Mouse (Mus musculus): ENCODE data around the gene H2al1e.
"Not testable (repeated sequence)": the region's sequence is repeated elsewhere in the genome, so short reads cannot be mapped to it uniquely, and the experiment has no call there.

The H2al1e gene

DNA sequence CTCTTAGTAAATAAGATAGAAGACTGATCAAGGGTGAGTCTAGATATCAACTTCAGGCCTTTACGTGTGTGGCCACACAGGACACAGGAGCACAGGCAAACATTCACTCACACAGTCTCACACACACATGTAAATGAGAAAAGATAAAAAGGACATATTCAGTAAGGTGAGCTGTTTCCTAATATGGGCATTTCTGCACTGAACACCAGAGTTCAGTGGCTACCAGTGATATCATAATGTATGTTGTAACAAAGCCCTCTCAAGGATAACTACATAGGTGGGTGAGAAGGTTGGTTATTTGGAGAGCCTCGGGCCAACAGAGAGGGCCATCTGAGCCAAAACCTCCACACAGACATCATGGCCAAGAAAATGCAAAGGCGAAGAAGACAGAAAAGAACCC is at the start of gene H2al1e:
H2al1e (plus strand) TSS at position 301 of the 400 bp plus-strand sequence.
- not testable (repeated sequence) for DNase-seq (ENCODE audit: low spot score in 2 of 2)

DNA sequence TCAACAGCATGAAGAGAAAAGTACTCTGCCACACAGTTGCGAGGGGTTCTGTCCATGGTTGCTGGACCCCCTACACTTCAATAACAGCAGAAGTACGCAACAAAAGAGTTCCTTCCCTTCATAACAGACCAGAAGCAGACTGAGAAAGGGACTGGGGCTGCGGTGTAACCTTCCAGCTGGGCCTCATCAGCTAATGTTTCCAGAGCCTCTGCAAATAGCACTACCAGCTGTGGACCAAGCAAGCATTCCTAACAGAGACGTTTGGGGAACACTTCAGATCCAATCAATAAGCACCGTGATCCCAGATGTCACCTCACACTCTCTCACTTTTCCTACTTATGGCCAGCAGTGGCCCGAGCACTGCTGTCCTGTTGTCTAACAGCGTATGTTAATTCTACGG is 46.8 kb upstream of the H2al1e start:
- no peak for DNase-seq (ENCODE audit: low spot score in 2 of 2)

DNA sequence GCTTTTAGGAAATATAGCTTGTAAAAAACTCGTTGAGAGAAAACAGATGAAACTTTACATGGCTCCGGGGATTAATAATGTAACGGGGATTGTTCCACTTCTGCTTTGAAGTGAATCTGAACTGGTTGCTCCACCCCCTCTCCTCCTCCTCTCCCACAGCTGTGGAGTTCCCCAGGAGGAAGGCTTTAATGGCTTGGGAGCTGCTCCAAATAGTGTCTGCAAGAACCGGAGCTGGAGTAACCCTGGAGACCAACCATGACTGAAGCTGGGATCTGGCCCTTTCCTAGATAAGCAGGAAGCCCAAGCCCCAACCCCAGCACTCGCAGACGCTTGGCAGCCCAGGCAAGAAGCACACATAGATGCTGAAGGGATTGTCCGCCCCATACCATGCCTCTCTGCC is 43.9 kb upstream of the H2al1e start:
- DNase-seq (ENCODE audit: low spot score in 2 of 2), result no peak

DNA sequence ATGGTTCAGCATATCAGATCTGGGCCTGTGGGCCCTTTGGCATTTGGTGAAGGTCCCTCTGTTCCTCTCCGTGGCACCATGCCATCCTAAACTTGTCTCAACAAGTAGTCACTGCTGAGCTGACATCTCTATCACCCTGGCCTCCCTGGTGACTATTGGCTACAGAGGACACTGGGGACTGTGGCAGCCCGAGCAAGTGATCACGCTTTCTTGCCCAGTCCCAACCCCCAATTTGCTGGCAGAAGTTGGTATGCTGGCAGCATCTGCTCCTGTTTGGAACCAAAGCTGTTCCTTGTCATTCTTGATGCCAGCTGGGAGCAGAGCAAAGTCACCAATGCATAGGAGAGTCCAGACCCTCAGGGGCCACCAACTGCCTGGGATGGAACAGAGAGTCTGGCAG is 42.7 kb upstream of the H2al1e start:
- peak in 1 of 2 experiments; percentile 12 for DNase-seq (ENCODE audit: low spot score in 2 of 2)

DNA sequence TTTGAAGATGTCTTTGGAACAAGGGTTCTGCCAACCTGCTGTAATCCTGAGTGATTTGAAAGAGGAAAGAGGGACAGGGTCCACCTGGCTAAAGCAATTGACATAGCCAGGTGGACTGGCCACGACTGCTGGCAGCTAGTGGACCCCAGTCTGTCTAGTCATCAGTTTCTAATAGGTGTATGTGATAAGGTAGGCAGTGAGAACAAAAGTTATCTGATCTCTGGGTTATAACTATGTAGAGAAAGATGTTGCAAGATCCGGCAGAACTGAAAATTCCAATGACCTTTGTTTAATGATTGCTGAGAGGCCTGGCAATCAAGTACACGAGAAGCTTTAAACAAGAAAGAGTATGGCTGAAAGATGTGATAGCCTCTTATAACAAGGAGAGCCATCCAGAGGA is 38.5 kb upstream of the H2al1e start:
- no peak for DNase-seq (ENCODE audit: low spot score in 2 of 2)

DNA sequence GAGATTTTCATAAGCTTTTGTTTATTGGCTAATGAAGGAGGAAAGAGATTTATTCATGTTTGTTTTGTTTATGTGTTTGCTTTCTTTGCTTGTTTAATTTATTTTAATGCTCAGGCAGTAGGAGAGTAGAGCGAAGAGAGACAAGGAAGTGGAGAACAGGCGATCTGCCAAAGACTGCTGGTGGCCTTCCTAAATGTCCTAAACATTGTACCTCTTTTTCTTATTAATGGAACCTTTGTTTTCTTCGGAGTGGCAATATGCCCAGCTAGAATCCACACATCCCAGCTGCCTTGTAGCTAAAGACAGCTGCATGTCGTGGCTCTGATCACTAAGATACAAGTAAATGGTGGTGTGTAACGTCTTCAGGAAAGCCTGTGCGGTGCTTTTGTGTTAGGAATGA is 34.7 kb upstream of the H2al1e start:
- DNase-seq (ENCODE audit: low spot score in 2 of 2), result no peak

DNA sequence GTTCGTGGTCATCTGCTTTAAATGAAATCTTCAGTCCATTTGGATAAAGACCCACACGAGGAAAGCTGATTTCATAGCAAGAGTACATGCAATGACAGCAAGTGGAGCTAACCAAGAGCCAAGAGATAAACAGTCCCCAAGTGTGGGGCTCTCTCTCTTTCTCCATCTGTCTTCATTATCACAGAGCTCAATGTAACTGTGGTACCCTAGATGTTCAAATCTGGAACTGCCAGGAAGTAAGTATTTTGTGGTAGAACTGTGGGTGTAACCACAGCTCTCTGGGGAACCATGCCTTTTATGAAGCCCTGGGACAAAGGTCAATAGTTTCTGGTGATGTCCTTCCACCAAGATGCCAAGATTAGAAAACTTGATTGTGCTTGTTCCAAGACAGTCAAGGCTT is 31.0 kb upstream of the H2al1e start:
- no peak for DNase-seq (ENCODE audit: low spot score in 2 of 2)

DNA sequence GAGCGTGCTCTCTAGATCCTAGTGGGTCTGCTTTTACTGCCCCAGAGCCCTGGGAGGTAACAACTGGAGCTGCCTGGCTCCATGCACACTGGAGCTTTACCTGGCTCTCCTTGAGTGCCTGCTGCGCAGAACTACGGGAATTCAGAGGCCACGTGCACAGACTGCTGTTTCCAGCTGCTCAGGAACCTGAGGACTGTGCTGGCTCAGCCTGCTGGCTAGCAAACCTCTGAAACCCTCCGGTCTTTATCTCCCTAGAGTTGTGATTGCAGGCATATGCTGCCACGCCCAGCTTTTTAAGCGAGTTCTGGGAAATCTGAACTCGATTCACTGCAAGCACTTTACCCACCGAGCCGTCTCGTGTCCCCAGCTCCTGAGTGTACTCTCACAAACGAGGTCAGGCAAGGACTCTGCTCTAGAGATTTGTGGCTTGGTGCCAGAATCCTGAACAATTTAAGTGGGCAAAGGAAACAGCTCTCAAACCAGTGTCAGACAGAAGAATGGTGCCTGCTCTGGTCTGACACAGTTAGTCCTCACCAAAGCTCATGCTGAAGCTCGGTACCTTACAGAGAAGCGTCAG is 23.3 kb upstream of the H2al1e start:
- DNase-seq (ENCODE audit: low spot score in 2 of 2), result no peak

DNA sequence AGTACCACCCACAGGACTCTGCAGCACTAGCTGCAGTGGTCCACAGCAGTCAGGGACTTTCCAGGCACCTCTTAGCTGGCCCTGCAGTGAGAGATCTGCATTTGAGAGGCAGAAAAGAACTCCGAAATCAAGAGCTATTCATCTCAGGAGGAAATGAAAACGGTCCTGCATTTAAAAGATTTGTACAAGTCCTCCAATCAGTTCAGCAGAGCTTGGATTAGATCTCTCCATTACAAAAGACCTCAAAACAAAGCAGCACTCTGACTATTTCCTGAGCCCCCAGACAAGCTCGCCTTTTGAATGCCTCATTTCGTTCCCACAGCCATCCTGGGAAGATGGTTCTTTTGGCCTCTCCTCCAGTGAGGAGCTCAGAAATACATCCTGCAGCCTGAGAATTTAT is 22.5 kb upstream of the H2al1e start:
- no peak for DNase-seq (ENCODE audit: low spot score in 2 of 2)

DNA sequence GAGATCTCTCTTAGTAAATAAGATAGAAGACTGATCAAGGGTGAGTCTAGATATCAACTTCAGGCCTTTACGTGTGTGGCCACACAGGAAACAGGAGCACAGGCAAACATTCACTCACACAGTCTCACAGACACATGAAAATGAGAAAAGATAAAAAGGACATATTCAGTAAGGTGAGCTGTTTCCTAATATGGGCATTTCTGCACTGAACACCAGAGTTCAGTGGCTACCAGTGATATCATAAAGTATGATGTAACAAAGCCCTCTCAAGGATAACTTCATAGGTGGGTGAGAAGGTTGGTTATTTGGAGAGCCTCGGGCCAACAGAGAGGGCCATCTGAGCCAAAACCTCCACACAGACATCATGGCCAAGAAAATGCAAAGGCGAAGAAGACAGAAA is 12.8 kb upstream of the H2al1e start, which contains the start of gene H2al1a:
H2al1a (plus strand) TSS at position 301 of the 400 bp plus-strand sequence.
- not testable (repeated sequence) for DNase-seq (ENCODE audit: low spot score in 2 of 2)

DNA sequence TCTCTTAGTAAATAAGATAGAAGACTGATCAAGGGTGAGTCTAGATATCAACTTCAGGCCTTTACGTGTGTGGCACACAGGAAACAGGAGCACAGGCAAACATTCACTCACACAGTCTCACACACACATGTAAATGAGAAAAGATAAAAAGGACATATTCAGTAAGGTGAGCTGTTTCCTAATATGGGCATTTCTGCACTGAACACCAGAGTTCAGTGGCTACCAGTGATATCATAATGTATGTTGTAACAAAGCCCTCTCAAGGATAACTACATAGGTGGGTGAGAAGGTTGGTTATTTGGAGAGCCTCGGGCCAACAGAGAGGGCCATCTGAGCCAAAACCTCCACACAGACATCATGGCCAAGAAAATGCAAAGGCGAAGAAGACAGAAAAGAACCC is 9.6 kb upstream of the H2al1e start, which contains the start of gene H2al1b:
H2al1b (plus strand) TSS at position 301 of the 400 bp plus-strand sequence.
- not testable (repeated sequence) for DNase-seq (ENCODE audit: low spot score in 2 of 2)

DNA sequence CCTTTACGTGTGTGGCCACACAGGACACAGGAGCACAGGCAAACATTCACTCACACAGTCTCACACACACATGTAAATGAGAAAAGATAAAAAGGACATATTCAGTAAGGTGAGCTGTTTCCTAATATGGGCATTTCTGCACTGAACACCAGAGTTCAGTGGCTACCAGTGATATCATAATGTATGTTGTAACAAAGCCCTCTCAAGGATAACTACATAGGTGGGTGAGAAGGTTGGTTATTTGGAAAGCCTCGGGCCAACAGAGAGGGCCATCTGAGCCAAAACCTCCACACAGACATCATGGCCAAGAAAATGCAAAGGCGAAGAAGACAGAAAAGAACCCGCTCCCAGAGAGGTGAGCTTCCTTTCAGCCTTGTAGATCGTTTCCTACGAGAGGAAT is 6.4 kb upstream of the H2al1e start, which contains the start of gene H2al1c:
H2al1c (plus strand) TSS at position 301 of the 400 bp plus-strand sequence.
- DNase-seq (ENCODE audit: low spot score in 2 of 2), result not testable (repeated sequence)

DNA sequence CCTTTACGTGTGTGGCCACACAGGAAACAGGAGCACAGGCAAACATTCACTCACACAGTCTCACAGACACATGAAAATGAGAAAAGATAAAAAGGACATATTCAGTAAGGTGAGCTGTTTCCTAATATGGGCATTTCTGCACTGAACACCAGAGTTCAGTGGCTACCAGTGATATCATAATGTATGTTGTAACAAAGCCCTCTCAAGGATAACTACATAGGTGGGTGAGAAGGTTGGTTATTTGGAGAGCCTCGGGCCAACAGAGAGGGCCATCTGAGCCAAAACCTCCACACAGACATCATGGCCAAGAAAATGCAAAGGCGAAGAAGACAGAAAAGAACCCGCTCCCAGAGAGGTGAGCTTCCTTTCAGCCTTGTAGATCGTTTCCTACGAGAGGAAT is 3.2 kb upstream of the H2al1e start, which contains the start of gene H2al1d:
H2al1d (plus strand) TSS at position 301 of the 400 bp plus-strand sequence.
- DNase-seq (ENCODE audit: low spot score in 2 of 2), result not testable (repeated sequence)

DNA sequence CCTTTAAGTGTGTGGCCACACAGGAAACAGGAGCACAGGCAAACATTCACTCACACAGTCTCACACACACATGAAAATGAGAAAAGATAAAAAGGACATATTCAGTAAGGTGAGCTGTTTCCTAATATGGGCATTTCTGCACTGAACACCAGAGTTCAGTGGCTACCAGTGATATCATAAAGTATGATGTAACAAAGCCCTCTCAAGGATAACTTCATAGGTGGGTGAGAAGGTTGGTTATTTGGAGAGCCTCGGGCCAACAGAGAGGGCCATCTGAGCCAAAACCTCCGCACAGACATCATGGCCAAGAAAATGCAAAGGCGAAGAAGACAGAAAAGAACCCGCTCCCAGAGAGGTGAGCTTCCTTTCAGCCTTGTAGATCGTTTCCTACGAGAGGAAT is 3.1 kb downstream of the H2al1e start, which contains the start of gene H2al1f:
H2al1f (plus strand) TSS at position 301 of the 400 bp plus-strand sequence.
- DNase-seq (ENCODE audit: low spot score in 2 of 2), result not testable (repeated sequence)

DNA sequence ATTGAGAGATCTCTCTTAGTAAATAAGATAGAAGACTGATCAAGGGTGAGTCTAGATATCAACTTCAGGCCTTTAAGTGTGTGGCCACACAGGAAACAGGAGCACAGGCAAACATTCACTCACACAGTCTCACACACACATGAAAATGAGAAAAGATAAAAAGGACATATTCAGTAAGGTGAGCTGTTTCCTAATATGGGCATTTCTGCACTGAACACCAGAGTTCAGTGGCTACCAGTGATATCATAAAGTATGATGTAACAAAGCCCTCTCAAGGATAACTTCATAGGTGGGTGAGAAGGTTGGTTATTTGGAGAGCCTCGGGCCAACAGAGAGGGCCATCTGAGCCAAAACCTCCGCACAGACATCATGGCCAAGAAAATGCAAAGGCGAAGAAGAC is 6.2 kb downstream of the H2al1e start, which contains the start of gene H2al1g:
H2al1g (plus strand) TSS at position 301 of the 400 bp plus-strand sequence.
- DNase-seq (ENCODE audit: low spot score in 2 of 2), result not testable (repeated sequence)

DNA sequence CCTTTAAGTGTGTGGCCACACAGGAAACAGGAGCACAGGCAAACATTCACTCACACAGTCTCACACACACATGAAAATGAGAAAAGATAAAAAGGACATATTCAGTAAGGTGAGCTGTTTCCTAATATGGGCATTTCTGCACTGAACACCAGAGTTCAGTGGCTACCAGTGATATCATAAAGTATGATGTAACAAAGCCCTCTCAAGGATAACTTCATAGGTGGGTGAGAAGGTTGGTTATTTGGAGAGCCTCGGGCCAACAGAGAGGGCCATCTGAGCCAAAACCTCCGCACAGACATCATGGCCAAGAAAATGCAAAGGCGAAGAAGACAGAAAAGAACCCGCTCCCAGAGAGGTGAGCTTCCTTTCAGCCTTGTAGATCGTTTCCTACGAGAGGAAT is 9.5 kb downstream of the H2al1e start, which contains the start of gene H2al1h:
H2al1h (plus strand) TSS at position 301 of the 400 bp plus-strand sequence.
- not testable (repeated sequence) for DNase-seq (ENCODE audit: low spot score in 2 of 2)

DNA sequence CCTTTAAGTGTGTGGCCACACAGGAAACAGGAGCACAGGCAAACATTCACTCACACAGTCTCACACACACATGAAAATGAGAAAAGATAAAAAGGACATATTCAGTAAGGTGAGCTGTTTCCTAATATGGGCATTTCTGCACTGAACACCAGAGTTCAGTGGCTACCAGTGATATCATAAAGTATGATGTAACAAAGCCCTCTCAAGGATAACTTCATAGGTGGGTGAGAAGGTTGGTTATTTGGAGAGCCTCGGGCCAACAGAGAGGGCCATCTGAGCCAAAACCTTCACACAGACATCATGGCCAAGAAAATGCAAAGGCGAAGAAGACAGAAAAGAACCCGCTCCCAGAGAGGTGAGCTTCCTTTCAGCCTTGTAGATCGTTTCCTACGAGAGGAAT is 12.6 kb downstream of the H2al1e start, which contains the start of gene H2al1i:
H2al1i (plus strand) TSS at position 301 of the 400 bp plus-strand sequence.
- not testable (repeated sequence) for DNase-seq (ENCODE audit: low spot score in 2 of 2)

DNA sequence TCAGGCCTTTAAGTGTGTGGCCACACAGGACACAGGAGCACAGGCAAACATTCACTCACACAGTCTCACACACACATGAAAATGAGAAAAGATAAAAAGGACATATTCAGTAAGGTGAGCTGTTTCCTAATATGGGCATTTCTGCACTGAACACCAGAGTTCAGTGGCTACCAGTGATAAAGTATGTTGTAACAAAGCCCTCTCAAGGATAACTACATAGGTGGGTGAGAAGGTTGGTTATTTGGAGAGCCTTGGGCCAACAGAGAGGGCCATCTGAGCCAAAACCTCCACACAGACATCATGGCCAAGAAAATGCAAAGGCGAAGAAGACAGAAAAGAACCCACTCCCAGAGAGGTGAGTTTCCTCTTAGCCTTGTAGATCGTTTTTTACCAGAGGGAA is 15.8 kb downstream of the H2al1e start, which contains the start of gene H2al1j:
H2al1j (plus strand) TSS at position 301 of the 400 bp plus-strand sequence.
- DNase-seq (ENCODE audit: low spot score in 2 of 2), result not testable (repeated sequence)

DNA sequence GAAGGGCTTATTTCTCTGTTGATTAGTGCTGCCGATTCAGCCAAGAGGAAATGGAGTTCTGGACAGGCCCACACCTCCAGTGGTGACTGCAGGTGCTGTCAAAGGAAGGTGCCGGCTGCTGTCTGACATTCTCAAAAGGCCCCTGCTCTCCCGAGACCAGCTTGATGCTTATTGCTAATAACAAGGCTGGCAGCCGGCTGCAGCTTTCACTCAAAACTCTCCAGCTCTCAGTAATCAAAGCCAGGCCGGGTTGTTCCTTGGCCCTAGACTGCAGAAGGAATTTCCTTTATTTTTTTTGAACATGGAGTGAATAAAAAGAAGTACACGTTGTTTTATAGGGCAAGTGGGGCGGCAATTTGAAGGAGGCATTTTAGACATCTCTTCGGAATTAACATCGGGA is 34.0 kb downstream of the H2al1e start:
- DNase-seq (ENCODE audit: low spot score in 2 of 2), result no peak

DNA sequence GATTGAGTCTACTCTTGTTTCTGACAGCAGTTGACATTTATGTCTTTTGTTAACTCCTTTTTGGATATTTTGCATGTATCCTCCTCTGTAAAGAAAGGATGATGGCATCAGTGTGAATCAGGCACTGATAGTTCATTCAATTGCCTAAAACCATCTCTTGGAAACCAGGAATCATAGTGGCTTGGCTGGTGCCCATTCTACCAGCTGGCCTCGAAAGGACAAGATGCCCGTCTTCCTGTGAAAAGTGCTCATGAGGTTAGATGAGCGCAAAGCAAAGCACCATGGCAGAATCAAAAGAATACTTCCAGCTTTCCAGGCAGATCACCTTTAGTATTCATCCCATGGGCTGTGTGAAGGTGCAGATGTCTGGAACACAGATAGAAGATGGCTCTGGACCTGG is 35.0 kb downstream of the H2al1e start:
- no peak for DNase-seq (ENCODE audit: low spot score in 2 of 2)

DNA sequence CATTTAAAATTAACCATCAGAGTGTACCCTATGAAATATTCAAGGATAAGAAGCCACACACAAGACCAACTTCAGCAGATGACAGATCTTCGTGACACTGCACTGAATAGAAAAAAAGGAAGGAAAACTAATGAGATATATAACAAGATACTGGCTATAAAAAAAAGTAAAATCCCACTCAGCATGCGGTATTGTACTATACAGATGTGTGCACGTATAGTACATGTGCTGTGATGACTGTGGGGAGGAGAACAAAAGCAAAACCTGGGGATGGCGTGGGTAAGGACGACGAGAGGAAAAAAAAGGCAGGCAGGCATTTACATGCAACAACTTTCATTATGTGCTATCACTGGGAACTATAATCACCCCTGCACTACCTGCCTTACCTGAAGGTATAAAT is 49.1 kb downstream of the H2al1e start:
- DNase-seq (ENCODE audit: low spot score in 2 of 2), result no peak

DNA sequence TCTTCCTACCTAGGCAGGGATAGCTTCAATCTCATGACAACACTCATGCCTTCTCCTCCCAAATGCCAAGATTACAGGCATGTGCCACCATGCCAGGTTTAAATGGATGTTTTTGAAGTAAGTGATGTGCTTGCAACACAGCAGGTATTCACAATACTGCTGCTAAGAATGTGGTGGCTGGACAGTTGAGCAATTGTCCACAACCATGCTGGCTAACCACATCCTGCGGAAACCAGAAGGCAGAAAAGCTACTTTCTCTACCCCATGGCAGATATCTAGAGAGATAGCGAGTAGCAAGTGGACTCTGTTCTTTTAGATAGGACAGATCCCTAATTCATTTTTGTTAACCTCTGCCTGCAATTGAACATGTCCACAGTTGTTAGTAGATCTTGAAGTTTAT is 49.5 kb downstream of the H2al1e start:
- no peak for DNase-seq (ENCODE audit: low spot score in 2 of 2)

Data from frontal cortex, postnatal 36 days (tissue).